8 mouse cellular contexts compared by ENCODE assay signal in the genomic region with DNA sequence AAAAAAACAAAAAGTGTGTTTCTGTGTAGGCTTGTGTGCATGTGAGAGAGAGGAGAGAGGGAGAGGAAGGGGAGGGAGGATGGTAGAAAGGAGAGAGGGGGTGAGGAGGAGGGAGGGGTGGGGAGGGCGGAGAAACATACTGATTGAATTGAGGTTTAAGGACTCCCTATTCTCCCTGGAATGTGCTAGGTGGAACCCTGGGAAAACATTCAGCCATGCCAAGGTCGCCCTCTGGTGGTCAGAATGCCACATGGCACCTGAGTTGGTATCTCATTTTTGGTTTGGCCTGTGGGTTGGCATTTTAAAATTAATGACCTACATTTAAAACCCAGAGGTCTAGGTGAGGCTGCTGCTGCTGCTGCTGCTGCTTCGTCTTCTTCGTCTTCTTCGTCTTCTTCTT.
A peak's percentile ranks its signal among the peaks of the same experiment; 100 is the strongest.
DNase-seq lines count a peak whose midpoint lies in the region; ATAC-seq lines count a peak whose summit lies in the region.

No protein-coding gene starts in this region.

- peak; percentile 61 for ATAC-seq in granulocyte monocyte progenitor cell, adult 5-6 weeks (replicated peaks; ENCODE audit: poor library complexity, severe bottlenecking)
- ATAC-seq in megakaryocyte progenitor cell, adult 5-6 weeks (replicated peaks; ENCODE audit: poor library complexity): peak; percentile 88

- DNase-seq in heart, adult 8-10 months (ENCODE audit: low spot score): peak; percentile 65
- no peak for DNase-seq in heart, adult 11 months
- DNase-seq in NIH3T3 (ENCODE audit: low read depth): peak; percentile 77
- DNase-seq in cerebellum, postnatal 10 days: peak; percentile 84 to 90
- DNase-seq in layer of hippocampus, postnatal 25 days (ENCODE audit: extremely low spot score in 1 of 2, low spot score in 1 of 2): peak; percentile 56 to 89
- DNase-seq in telencephalon, adult 2 months (ENCODE audit: low read depth, low spot score): peak; percentile 10
